Mouse (Mus musculus) macrophage (primary cell): Measurements from ENCODE around the gene Trappc2. TPM values are rescaled to one million over a fixed set of nuclear protein-coding genes. Genes with fewer than 3 reads are reported as not detected.
A peak's percentile ranks its signal among the peaks of the same experiment; 100 is the strongest.

Experiments used
- H3K27ac ChIP-seq: fragments of 350-480 bp; formaldehyde crosslinking; 2 replicates; pipeline ENCODE4 v1.9.0; 2021
- H3K36me3 ChIP-seq: fragments of 350-480 bp; formaldehyde crosslinking; 2 replicates; pipeline ENCODE4 v1.9.0; 2021; ENCODE audit errors: inconsistent target
- H3K4me3 ChIP-seq: fragments of 350-480 bp; formaldehyde crosslinking; 2 replicates; pipeline ENCODE4 v1.9.0; 2021; ENCODE audit errors: inconsistent target
- H3K79me2 ChIP-seq: fragments of 350-480 bp; formaldehyde crosslinking; 2 replicates; pipeline ENCODE4 v1.9.0; 2021; ENCODE audit errors: inconsistent target
- WGBS: methylation state at CpG from one replicate; pipeline ENCODE4 v1.1.7; 2026; ENCODE audit warnings: inconsistent platforms; ENCODE audit not compliant: missing documents; 5-methylcytosine and 5-hydroxymethylcytosine counted together
- polyA plus RNA-seq: library from polyadenylated mRNA; stranded (reverse); fragments of 250-400 nt; gene quantifications from 3 replicates; pipeline ENCODE4 v1.2.4, GENCODE M21; 2018; ENCODE audit warnings: inconsistent platforms

Trappc2 gene
- polyA plus RNA-seq, 1 experiment from 2014 or later = 12.6 TPM

- H3K27ac ChIP-seq = peak within 1 kb of the TSS; percentile 57
- peaks cover 48% of the 10 kb centered on the region for H3K79me2 ChIP-seq
- WGBS = 20% methylated on average over 38 of the region's 41 CpGs
- no peaks in the 10 kb centered on the region for H3K36me3 ChIP-seq
- H3K4me3 ChIP-seq = peak within 1 kb of the TSS; percentile 71
Measured at GRCm38 (mm10) chrX:166479365-166479983, 39.1 kb downstream of the Trappc2 start, which contains the start of gene Rab9. Gene Rab9, minus strand, starts transcription at chrX:166479867.

- no peaks in the 10 kb centered on the region for H3K36me3 ChIP-seq
- WGBS = 94% methylated on average over 2 of the region's 2 CpGs
- H3K4me3 ChIP-seq = no peak overlapping the region
- no peak overlapping the region for H3K27ac ChIP-seq
- H3K79me2 ChIP-seq = no peaks in the 10 kb centered on the region
Measured at GRCm38 (mm10) chrX:166495052-166495451, 54.7 kb downstream of the Trappc2 start.

- Histone ChIP-seq H3K4me3 (no peak overlapping the region), H3K36me3 (no peaks in the 10 kb centered on the region), H3K27ac (no peak overlapping the region), H3K79me2 (no peaks in the 10 kb centered on the region)
- 35% methylated on average over 4 of the region's 4 CpGs for WGBS
Measured at GRCm38 (mm10) chrX:166497771-166498170, 57.4 kb downstream of the Trappc2 start.

GRCm38 (mm10) chrX:166499496-166500190 is 59.3 kb downstream of the Trappc2 start:
- 13% methylated on average over 1 of the region's 1 CpGs for WGBS
- H3K27ac ChIP-seq = peak overlapping the region; percentile 38

More at GRCm38 (mm10) chrX:166499496-166500190, 59.3 kb downstream of the Trappc2 start:
- no peaks in the 10 kb centered on the region for H3K36me3 ChIP-seq
- no peak overlapping the region for H3K4me3 ChIP-seq
- no peaks in the 10 kb centered on the region for H3K79me2 ChIP-seq

Other genes starting within 250 kb of the Trappc2 start
- 0.03 TPM in 1 of 3 replicates, not detected in the others for gene Gpm6b, start 201.7 kb upstream of the Trappc2 start, polyA plus RNA-seq
- gene Ofd1, start 130 bp downstream of the Trappc2 start, polyA plus RNA-seq = 3.0 to 6.0 TPM (median 5.0 TPM) in 3 replicates
- 28.3 to 106 TPM (median 90.5 TPM) in 3 replicates for gene Rab9, start 39.3 kb downstream of the Trappc2 start, polyA plus RNA-seq
- gene Tceanc, start 78.0 kb downstream of the Trappc2 start, polyA plus RNA-seq = 1.0 to 1.8 TPM (median 1.4 TPM) in 3 replicates
- not detected in 3 replicates for gene Egfl6, start 145.1 kb downstream of the Trappc2 start, polyA plus RNA-seq